14 mouse cellular contexts compared by ENCODE assay signal in genomic region chr9:30613715-30614114, GRCm38 (mm10).
DNase-seq lines count a peak whose midpoint lies in the region; ATAC-seq lines count a peak whose summit lies in the region.
"Had no signal": no experiment of that assay in that cellular context is flagged by ENCODE, and none has a peak within 500 bp of the region (broad histone marks: within the 10 kb centered on the region; RNA-seq: fewer than 3 reads in every experiment).

No protein-coding gene starts in this region.

- no peak overlapping the region for H3K4me2 ChIP-seq in midbrain, embryonic 15.5 days
- H3K4me2 ChIP-seq: liver, embryonic 15.5 days had no signal

- ATAC-seq in midbrain, embryonic 15.5 days (replicated peaks): peak; percentile 63; the same call in 1 of the 2 replicates
- ATAC-seq: Patski had no signal

- no peaks in the 10 kb centered on the region for H3K9me3 ChIP-seq in heart, embryonic 10.5 days
- no peaks in the 10 kb centered on the region for H3K9me3 ChIP-seq in midbrain, embryonic 15.5 days
- H3K9me3 ChIP-seq: liver, embryonic 15.5 days had no signal

- no peaks in the 10 kb centered on the region for H3K36me3 ChIP-seq in heart, embryonic 10.5 days
- H3K36me3 ChIP-seq in midbrain, embryonic 15.5 days (replicated peaks): no peaks in the 10 kb centered on the region
- H3K36me3 ChIP-seq: liver, embryonic 15.5 days had no signal

- DNase-seq in heart, adult 8-10 months (ENCODE audit: low spot score): peak; percentile 54
- no peak for DNase-seq in heart, embryonic 10.5 days (ENCODE audit: low spot score)
- peak; percentile 33 for DNase-seq in lung, postnatal 10 days
- no peak for DNase-seq in lung, postnatal 36 days
- peak; percentile 47 to 54 for DNase-seq in heart, postnatal 10 days
- no peak for DNase-seq in thymus, postnatal 14 days
- no peak for DNase-seq in frontal cortex, adult 2 months (ENCODE audit: extremely low spot score in 1 of 2, low spot score in 1 of 2)
- DNase-seq: adrenal gland, postnatal 14 days; cerebellum, adult 18-20 months had no signal

- no peak overlapping the region for H3K4me3 ChIP-seq in heart, embryonic 10.5 days
- H3K4me3 ChIP-seq in midbrain, embryonic 15.5 days: no peak overlapping the region
- H3K4me3 ChIP-seq: liver, embryonic 15.5 days; myocyte had no signal

- no peaks in the 10 kb centered on the region for H3K27me3 ChIP-seq in heart, embryonic 10.5 days (ENCODE audit: insufficient read depth, poor library complexity, severe bottlenecking)
- no peaks in the 10 kb centered on the region for H3K27me3 ChIP-seq in midbrain, embryonic 15.5 days (replicated peaks)
- H3K27me3 ChIP-seq: liver, embryonic 15.5 days; Patski had no signal

- intact Hi-C loops in heart, postnatal 10 days (cut with DNase I): no loop called here

- WGBS in heart, embryonic 10.5 days: 66% methylated on average over 6 of the region's 6 CpGs
- 41% methylated on average over 6 of the region's 6 CpGs for WGBS in midbrain, embryonic 15.5 days

- peaks cover 6% of the 10 kb centered on the region; the same call in 1 of the 2 replicates for H3K4me1 ChIP-seq in heart, embryonic 10.5 days
- H3K4me1 ChIP-seq in midbrain, embryonic 15.5 days: 0 out of 2 replicates have a peak, but pooled peaks cover 4% of the 10 kb centered on the region
- H3K4me1 ChIP-seq: liver, embryonic 15.5 days had no signal

- no peak overlapping the region for H3K27ac ChIP-seq in heart, embryonic 10.5 days
- H3K27ac ChIP-seq in midbrain, embryonic 15.5 days: no peak overlapping the region
- H3K27ac ChIP-seq: liver, embryonic 15.5 days; stomach, postnatal 0 days had no signal

- no peak overlapping the region for H3K9ac ChIP-seq in midbrain, embryonic 15.5 days
- H3K9ac ChIP-seq: liver, embryonic 15.5 days had no signal

Comparison
In these comparisons a context has a peak if more than half of its experiments do, and no peak if none do; other contexts are left out.
1. DNase-seq: peak in heart, adult 8-10 months (single experiment), lung, postnatal 10 days (single experiment) and heart, postnatal 10 days (2 of 2); none in heart, embryonic 10.5 days (single experiment), lung, postnatal 36 days (single experiment), thymus, postnatal 14 days (single experiment) and frontal cortex, adult 2 months (0 of 2).